Mouse (Mus musculus) c-Kit-negative CD71-positive TER-119-positive erythroid progenitor cells, embryonic 14.5 days (primary cell): ENCODE data around the gene Cpne9.

Experiments
- DNase-seq: peaks from one replicate; pipeline ENCODE4 v3.0.0-alpha.2; 2013; ENCODE audit warnings: low read depth, low spot score

Gene Cpne9

GRCm38 (mm10) chr6:113282101-113282802, at the start of gene Cpne9:
TSS of gene Cpne9 (plus strand) at chr6:113282307.
- no peak for DNase-seq

- no peak for DNase-seq
Measured at GRCm38 (mm10) chr6:113235141-113235540, 47.0 kb upstream of the Cpne9 start.

- DNase-seq: peak; percentile 94
Measured at GRCm38 (mm10) chr6:113237542-113238270, 44.4 kb upstream of the Cpne9 start, which contains the start of gene Mtmr14. TSS of gene Mtmr14 (plus strand) at chr6:113237843.

GRCm38 (mm10) chr6:113238442-113238841, 43.7 kb upstream of the Cpne9 start:
- DNase-seq: peak; percentile 9

GRCm38 (mm10) chr6:113242753-113243152, 39.4 kb upstream of the Cpne9 start:
- no peak for DNase-seq

- DNase-seq: no peak
Measured at GRCm38 (mm10) chr6:113245585-113245984, 36.5 kb upstream of the Cpne9 start.

- no peak for DNase-seq
Measured at GRCm38 (mm10) chr6:113250786-113251185, 31.3 kb upstream of the Cpne9 start.

GRCm38 (mm10) chr6:113251921-113252320, 30.2 kb upstream of the Cpne9 start:
- no peak for DNase-seq

- DNase-seq: no peak
Measured at GRCm38 (mm10) chr6:113254899-113255298, 27.2 kb upstream of the Cpne9 start.

- DNase-seq: no peak
Measured at GRCm38 (mm10) chr6:113261174-113261858, 20.8 kb upstream of the Cpne9 start.

- DNase-seq: no peak
Measured at GRCm38 (mm10) chr6:113263531-113263930, 18.6 kb upstream of the Cpne9 start.

GRCm38 (mm10) chr6:113264429-113264828, 17.7 kb upstream of the Cpne9 start:
- no peak for DNase-seq

GRCm38 (mm10) chr6:113266996-113267655, 15.0 kb upstream of the Cpne9 start:
- DNase-seq: no peak

GRCm38 (mm10) chr6:113267988-113268387, 14.1 kb upstream of the Cpne9 start:
- no peak for DNase-seq

- DNase-seq: no peak
Measured at GRCm38 (mm10) chr6:113272365-113272764, 9.7 kb upstream of the Cpne9 start.

GRCm38 (mm10) chr6:113276846-113277245, 5.3 kb upstream of the Cpne9 start:
- no peak for DNase-seq

- no peak for DNase-seq
Measured at GRCm38 (mm10) chr6:113281676-113282075, 431 bp upstream of the Cpne9 start.

- DNase-seq: no peak
Measured at GRCm38 (mm10) chr6:113282969-113283368, 862 bp downstream of the Cpne9 start.

- DNase-seq: no peak
Measured at GRCm38 (mm10) chr6:113283500-113283899, 1.4 kb downstream of the Cpne9 start.

- DNase-seq: no peak
Measured at GRCm38 (mm10) chr6:113284931-113285330, 2.8 kb downstream of the Cpne9 start.

GRCm38 (mm10) chr6:113286316-113286715, 4.2 kb downstream of the Cpne9 start:
- DNase-seq: no peak

GRCm38 (mm10) chr6:113287236-113287635, 5.1 kb downstream of the Cpne9 start:
- DNase-seq: no peak
